Comparison of ENCODE assay signal across 8 mouse cellular contexts in genomic region chr6:134791251-134792118, GRCm38 (mm10). TPM values are rescaled to one million over a fixed set of nuclear protein-coding genes. Genes with fewer than 3 reads are reported as not detected.
DNase-seq lines count a peak whose midpoint lies in the region; ATAC-seq and TF ChIP-seq lines count a peak whose summit lies in the region.

No protein-coding gene starts in this region.

- peak; percentile 49 to 56 for DNase-seq in B cell, adult 2 months
- DNase-seq in Muller cell, postnatal 12 days (ENCODE audit: inconsistent ontology term) = peak; percentile 77
- DNase-seq in cerebellum, postnatal 36 days = peak; percentile 68
- peak; percentile 95 for DNase-seq in heart, adult 11 months
- DNase-seq in liver, embryonic 14.5 days (ENCODE audit: low read depth in 3 of 3, low spot score in 3 of 3) = peak in 1 of 3 experiments; percentile 54
- peak; percentile 76 for DNase-seq in naive thymus-derived CD4-positive, alpha-beta T cell, adult 2 months (ENCODE audit: low read depth)
- peak; percentile 16 to 34 for DNase-seq in thymus, postnatal 10 days (ENCODE audit: low spot score in 2 of 2)

- TF ChIP-seq CTCF in liver, embryonic 14.5 days (IDR thresholded peaks at IDR 0.05; ENCODE audit: low read depth) = no peak

- no peak for TF ChIP-seq EP300 in liver, embryonic 14.5 days (IDR thresholded peaks at IDR 0.05; ENCODE audit: low read depth)

- H3K4me3 ChIP-seq in intestine, embryonic 15.5 days (replicated peaks) = peak overlapping the region; percentile 77
- H3K4me3 ChIP-seq in liver, embryonic 14.5 days (ENCODE audit: insufficient read depth in 1 of 2, low read depth in 2 of 2, low read length in 2 of 2) = peak overlapping the region; percentile 68 to 94

- peak overlapping the region; percentile 93 for H3K9ac ChIP-seq in intestine, embryonic 15.5 days
- peak overlapping the region; percentile 91 for H3K9ac ChIP-seq in liver, embryonic 14.5 days (replicated peaks)

- H3K4me2 ChIP-seq in intestine, embryonic 15.5 days (replicated peaks) = peak overlapping the region; percentile 56
- H3K4me2 ChIP-seq in liver, embryonic 14.5 days (ENCODE audit: low read depth) = peak overlapping the region; percentile 85

- H3K27ac ChIP-seq in intestine, embryonic 15.5 days = peak overlapping the region; percentile 98
- peak overlapping the region; percentile 22 for H3K27ac ChIP-seq in liver, embryonic 14.5 days

- no peaks in the 10 kb centered on the region for H3K36me3 ChIP-seq in intestine, embryonic 15.5 days
- no peaks in the 10 kb centered on the region for H3K36me3 ChIP-seq in liver, embryonic 14.5 days (replicated peaks; ENCODE audit: control insufficient read depth, insufficient read depth, low read depth)

- H3K27me3 ChIP-seq in intestine, embryonic 15.5 days (replicated peaks) = no peaks in the 10 kb centered on the region
- no peaks in the 10 kb centered on the region; the same call in 1 of the 2 replicates for H3K27me3 ChIP-seq in liver, embryonic 14.5 days (ENCODE audit: control insufficient read depth, insufficient read depth, low read length)

- 0 out of 2 replicates have a peak, but pooled peaks cover 7% of the 10 kb centered on the region for H3K4me1 ChIP-seq in intestine, embryonic 15.5 days (replicated peaks)
- peaks cover 17 to 21% of the 10 kb centered on the region in 2 experiments for H3K4me1 ChIP-seq in liver, embryonic 14.5 days (replicated peaks; ENCODE audit: control insufficient read depth in 2 of 2, insufficient read depth in 2 of 2, low read length in 1 of 2)

- H3K9me3 ChIP-seq in intestine, embryonic 15.5 days = no peaks in the 10 kb centered on the region
- no peaks in the 10 kb centered on the region for H3K9me3 ChIP-seq in liver, embryonic 14.5 days (ENCODE audit: control insufficient read depth, low read length)

- WGBS in intestine, embryonic 15.5 days = under 1% methylated on average over 43 of the region's 46 CpGs
- WGBS in liver, embryonic 14.5 days (ENCODE audit: insufficient replicate concordance) = under 1% methylated on average over 46 of the region's 46 CpGs

- peak; percentile 39 for ATAC-seq in intestine, embryonic 15.5 days
- ATAC-seq in liver, embryonic 14.5 days (ENCODE audit: insufficient read depth) = peak; percentile 23

RNA-seq across cellular contexts. Expression of gene Dusp16, which starts 0.9 kb away (rescaled TPM):
- polyA plus RNA-seq in intestine, embryonic 15.5 days (2015; fragmentation: Nextera tagmentation; extraction: Ambion mirVana) = 13.0 and 13.9 TPM in 2 replicates
- 2.6 and 3.7 TPM in 2 replicates for polyA plus RNA-seq in liver, embryonic 14.5 days (2012; rRNA removed)
- polyA plus RNA-seq in liver, embryonic 14.5 days (2014; fragmentation: Nextera tagmentation; extraction: Ambion mirVana) = 4.1 and 5.4 TPM in 2 replicates

RNA-seq across cellular contexts. Expression of gene Crebl2, which starts 38.5 kb away (rescaled TPM):
- 3.6 and 3.7 TPM in 2 replicates for polyA plus RNA-seq in intestine, embryonic 15.5 days (2015; fragmentation: Nextera tagmentation; extraction: Ambion mirVana)
- 2.3 and 2.9 TPM in 2 replicates for polyA plus RNA-seq in liver, embryonic 14.5 days (2012; rRNA removed)
- 1.1 and 1.6 TPM in 2 replicates for polyA plus RNA-seq in liver, embryonic 14.5 days (2014; fragmentation: Nextera tagmentation; extraction: Ambion mirVana)
